Mouse (Mus musculus) cerebellum, postnatal 10 days (tissue): Measurements from ENCODE around the gene Ccnq.
A peak's percentile ranks its signal among the peaks of the same experiment; 100 is the strongest.

Experiments
- DNase-seq, 2 experiments: peaks; one replicate each; pipeline ENCODE4 v3.0.0; 2021; ENCODE audit warnings: mixed read lengths in 2 of 2

Gene Ccnq

GRCm38 (mm10) chr11:78750885-78751842, at the start of gene Ccnq:
TSS of gene Ccnq (minus strand) at chr11:78751729.
- peak; percentile 78 to 84 for DNase-seq

- DNase-seq = no peak
These were observed 49.6 kb upstream of the Ccnq start for GRCm38 (mm10) chr11:78801094-78801493.

- DNase-seq = no peak
These were observed 44.7 kb upstream of the Ccnq start for GRCm38 (mm10) chr11:78796072-78796729.

DNA sequence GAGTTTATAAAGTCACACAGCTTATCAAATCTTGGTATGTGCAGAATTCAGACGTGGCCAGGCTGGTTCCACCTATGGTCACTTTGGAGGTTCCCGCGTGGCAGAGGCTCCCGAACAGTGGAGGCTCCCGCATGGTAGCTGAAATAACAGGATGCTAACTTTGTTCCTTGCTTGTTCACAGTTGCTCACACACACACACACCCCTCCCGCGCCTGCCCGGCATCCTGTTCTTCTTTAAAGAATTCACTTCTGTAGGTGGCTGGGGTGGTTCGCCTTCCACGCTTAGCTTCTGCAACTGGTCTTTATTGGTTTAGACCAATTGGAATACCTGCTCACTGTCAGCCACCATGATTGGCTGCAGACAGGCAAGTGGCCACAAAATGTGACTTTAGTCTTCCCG, 41.6 kb upstream of the Ccnq start:
- DNase-seq = no peak

GRCm38 (mm10) chr11:78792465-78792864, 40.9 kb upstream of the Ccnq start:
- no peak for DNase-seq

- no peak for DNase-seq
These were observed 40.5 kb upstream of the Ccnq start for GRCm38 (mm10) chr11:78792055-78792454.

- peak; percentile 84 to 89 for DNase-seq
These were observed 40.1 kb upstream of the Ccnq start for GRCm38 (mm10) chr11:78791582-78791981.

DNA sequence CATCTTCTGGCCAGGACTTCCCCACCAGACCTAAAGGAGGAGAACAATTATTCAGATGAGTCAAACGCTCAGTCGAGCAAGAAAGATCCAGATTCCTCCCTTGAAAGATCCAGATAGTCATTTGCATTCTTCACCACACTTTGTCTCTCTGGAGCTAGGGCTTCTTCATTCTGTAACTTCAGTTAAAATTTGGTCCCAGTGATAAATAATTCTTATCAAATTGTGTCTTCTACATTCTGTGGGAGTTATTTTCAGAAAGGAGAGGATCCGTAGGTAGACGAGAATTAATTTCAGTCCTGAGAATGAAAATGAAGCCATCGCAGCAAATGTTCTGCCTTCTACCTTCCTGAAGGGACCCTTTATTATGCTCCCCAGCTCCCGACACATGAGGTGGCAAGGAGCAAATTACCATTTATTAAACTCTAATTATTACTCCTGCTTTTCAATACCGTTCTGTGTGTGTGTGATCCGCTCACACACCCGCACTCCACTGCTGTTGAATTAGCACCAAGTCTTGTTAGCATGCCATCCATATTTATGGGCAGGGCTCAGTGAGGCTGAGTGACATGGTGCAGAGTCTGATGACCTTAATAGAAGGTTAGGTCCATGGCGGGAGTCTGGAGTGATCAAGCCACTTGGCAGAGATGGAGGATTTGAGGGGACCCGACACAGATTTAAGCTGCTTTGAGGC, 38.0 kb upstream of the Ccnq start:
- DNase-seq = no peak

DNA sequence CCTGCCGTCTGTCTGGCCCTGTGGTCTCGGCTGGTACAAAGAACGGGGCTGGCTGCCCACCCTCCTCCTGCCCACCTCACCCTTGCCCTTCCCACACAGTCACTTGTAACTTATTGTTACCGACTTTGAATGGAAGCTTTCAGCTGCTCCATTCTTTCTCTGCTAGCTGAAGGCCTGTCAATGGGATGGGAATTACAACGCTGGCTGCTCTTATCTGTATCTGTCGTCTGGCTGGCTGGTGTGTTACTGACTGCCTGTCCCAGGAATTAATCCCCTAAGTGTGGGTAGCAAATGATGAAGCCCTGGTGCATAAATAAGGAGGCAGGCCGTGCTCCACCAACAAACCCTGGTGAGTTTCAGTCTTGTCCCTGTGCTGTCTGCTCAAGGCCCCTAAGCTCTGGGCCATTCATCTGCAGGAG, 34.5 kb upstream of the Ccnq start:
- DNase-seq = no peak

GRCm38 (mm10) chr11:78782791-78783347, 31.3 kb upstream of the Ccnq start:
- no peak for DNase-seq

DNA sequence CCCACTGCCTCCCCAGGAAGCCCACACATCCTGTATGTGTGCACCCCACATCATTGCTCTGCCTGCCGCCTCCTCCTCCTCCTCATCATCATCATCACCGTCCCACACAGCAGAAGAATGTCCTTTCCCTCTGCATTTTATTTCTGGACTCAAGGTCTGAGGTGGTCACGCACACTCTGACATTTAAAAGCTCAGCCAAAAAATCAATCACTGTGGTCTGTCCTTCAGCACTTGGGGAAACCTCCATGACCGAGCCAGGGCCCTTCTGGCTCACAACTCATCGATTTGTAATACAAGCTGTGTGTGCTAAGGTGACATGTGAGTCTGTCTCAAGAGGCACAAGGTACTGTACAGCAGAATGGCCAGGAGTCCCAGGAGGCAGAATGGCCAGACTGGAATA, 30.8 kb upstream of the Ccnq start:
- no peak for DNase-seq

DNA sequence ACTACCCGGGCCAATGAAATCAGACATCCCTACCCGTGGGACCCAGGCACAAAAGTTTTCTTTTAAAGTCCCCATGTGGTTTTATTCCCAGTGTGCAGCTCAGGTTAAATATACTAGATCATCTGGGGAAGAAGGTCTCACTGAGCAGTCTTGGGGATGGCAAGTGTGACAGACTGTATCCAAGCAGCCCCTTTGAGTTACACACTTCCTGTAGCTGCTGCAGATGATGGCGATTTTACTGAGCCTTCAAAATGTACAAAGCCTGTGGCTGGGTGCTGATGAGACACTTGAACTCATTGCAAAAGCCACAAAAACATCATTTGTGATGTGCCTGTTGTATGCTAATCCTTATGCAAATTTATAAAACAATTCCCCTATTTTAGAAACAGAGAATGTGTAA, 29.0 kb upstream of the Ccnq start:
- DNase-seq = no peak

GRCm38 (mm10) chr11:78780002-78780401, 28.5 kb upstream of the Ccnq start:
- no peak for DNase-seq

- DNase-seq = no peak
These were observed 26.5 kb upstream of the Ccnq start for GRCm38 (mm10) chr11:78777851-78778680.

GRCm38 (mm10) chr11:78771751-78772283, 20.3 kb upstream of the Ccnq start:
- no peak for DNase-seq

- no peak for DNase-seq
These were observed 18.9 kb upstream of the Ccnq start for GRCm38 (mm10) chr11:78770436-78770835.

- DNase-seq = peak in 1 of 2 experiments; percentile 26
These were observed 17.2 kb upstream of the Ccnq start for GRCm38 (mm10) chr11:78768778-78769177.

DNA sequence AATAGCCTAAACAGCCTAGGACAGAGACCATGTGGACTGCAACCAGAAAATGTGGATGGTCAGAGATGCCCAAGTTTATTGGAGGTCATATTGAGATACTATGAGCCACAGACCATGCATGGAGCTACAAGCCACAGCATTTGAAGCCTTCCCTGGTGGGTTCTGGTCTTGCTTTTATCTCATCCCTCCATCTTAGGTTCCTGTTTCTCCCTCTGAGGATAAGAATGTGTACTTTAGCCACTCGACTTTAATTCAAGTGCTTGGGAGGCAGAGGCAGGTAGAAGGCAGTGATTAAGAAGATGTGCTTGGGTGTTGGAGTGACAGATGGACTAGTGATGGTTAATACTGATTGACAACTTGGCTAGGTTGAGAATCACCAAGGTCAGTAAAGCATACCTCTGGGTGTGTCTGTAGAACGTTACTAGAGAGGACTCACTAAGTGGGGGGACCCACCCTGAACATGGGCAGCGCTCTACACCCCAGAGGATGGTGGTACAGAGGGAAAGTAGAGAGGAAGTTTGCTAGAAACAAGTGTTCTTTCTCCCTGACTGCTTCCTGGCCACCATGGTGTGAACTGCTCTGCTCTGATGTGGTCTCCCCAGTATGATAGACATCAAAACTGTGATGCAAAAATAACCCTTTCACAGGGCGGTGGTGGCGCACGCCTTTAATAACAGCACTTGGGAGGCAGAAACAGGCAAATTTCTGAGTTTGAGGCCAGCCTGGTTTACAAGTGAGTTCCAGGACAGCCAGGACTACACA, 14.7 kb upstream of the Ccnq start:
- DNase-seq = no peak

GRCm38 (mm10) chr11:78764820-78765219, 13.3 kb upstream of the Ccnq start:
- no peak for DNase-seq

GRCm38 (mm10) chr11:78764304-78764703, 12.8 kb upstream of the Ccnq start:
- peak in 1 of 2 experiments; percentile 40 for DNase-seq

DNA sequence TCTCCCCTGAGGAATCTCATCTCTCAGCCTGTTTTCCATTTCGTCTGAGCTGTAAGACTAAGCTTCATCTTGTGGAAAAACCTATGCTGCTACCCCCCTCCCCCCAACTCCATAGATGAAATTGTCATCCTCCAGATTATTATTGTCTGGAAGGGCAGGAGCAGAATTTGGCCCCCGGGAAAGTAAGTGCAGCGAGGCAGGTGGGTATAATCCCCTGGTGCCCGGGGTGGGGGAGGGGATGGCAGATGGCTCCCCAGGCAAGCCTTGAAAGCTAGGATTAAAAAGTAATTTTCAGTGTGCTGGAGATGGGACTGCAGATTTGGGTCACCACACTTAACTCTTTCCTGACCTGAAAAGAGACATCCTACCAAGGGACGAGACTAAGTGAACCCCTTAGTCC, 10.7 kb upstream of the Ccnq start:
- DNase-seq = peak; percentile 63 to 77
